Mouse (Mus musculus) midbrain, postnatal 0 days (tissue): Measurements from ENCODE around the gene Atpaf2. TPM values are rescaled to one million over a fixed set of nuclear protein-coding genes. Genes with fewer than 3 reads are reported as not detected.

Experiments
- ATAC-seq: fragments of 200-750 bp; cut with Nextera tagmentation; 2 replicates; pipeline ENCODE4 v1.8.0; 2017; ENCODE audit warnings: moderate number of reproducible peaks, mild to moderate bottlenecking, moderate TSS enrichment, moderate library complexity; ENCODE audit not compliant: low FRiP score
- DNase-seq: peaks from one replicate; pipeline ENCODE4 v3.0.0-alpha.2; 2015; ENCODE audit warnings: low spot score
- H3K27ac ChIP-seq: fragments of 300-500 bp; sonication (generic); 2 replicates; pipeline ENCODE4 v1.5.1; 2014; ENCODE audit warnings: low read depth, mild to moderate bottlenecking, low read length, mixed read lengths
- H3K27me3 ChIP-seq: fragments of 300-500 bp; sonication (generic); 2 replicates; pipeline ENCODE4 v1.6.1; 2014; ENCODE audit warnings: low read length, control low read depth, mixed read lengths; ENCODE audit not compliant: insufficient read depth
- H3K36me3 ChIP-seq: fragments of 300-500 bp; sonication (generic); 2 replicates; pipeline ENCODE4 v1.6.1; 2014; ENCODE audit warnings: low read length, control low read depth, mixed read lengths; ENCODE audit not compliant: insufficient read depth
- H3K4me1 ChIP-seq: fragments of 300-500 bp; sonication (generic); 2 replicates; pipeline ENCODE4 v1.6.1; 2014; ENCODE audit warnings: mild to moderate bottlenecking, control low read depth, antibody characterized with exemption, low read length, mixed read lengths; ENCODE audit not compliant: insufficient read depth
- H3K4me2 ChIP-seq: fragments of 300-500 bp; sonication (generic); 2 replicates; pipeline ENCODE4 v1.6.1; 2014; ENCODE audit warnings: low read depth, mild to moderate bottlenecking, low read length, mixed read lengths; ENCODE audit not compliant: poor library complexity, severe bottlenecking
- H3K4me3 ChIP-seq: fragments of 300-500 bp; sonication (generic); 2 replicates; pipeline ENCODE4 v1.5.1; 2014; ENCODE audit warnings: low read depth, mild to moderate bottlenecking, low read length, moderate library complexity
- H3K9ac ChIP-seq: fragments of 300-500 bp; sonication (generic); replicated peaks from 2 replicates; pipeline ENCODE4 v1.6.1; 2014; ENCODE audit warnings: mild to moderate bottlenecking, low read length, moderate library complexity, mixed read lengths; ENCODE audit not compliant: poor library complexity, severe bottlenecking
- H3K9me3 ChIP-seq: fragments of 300-500 bp; sonication (generic); 2 replicates; pipeline ENCODE4 v1.6.1; 2016; ENCODE audit warnings: low read length, control low read depth
- CTCF ChIP-seq: IDR thresholded peaks from 2 replicates; pipeline ENCODE4 v1.5.1; 2016; ENCODE audit warnings: antibody characterized with exemption, mild to moderate bottlenecking
- WGBS: fragments of 180-500 bp; shearing (Covaris S2); extraction: QIAGEN DNeasy Blood & Tissue Kit; methylation state at CpG from one replicate; pipeline ENCODE4 v1.1.7; 2014; 5-methylcytosine and 5-hydroxymethylcytosine counted together
- polyA plus RNA-seq: library from polyadenylated mRNA; unstranded; fragments of >200 nt; fragmentation: Nextera tagmentation; extraction: Ambion mirVana; gene quantifications from 2 replicates; pipeline ENCODE4 v1.2.1, GENCODE M21; 2015
- total RNA-seq: library from RNA; depleted of rRNA; stranded (reverse); fragments of >200 nt; gene quantifications from 2 replicates; pipeline ENCODE4 v1.2.3, GENCODE M21; 2014

Atpaf2 gene
- total and polyA plus RNA-seq, 2 experiments from 2014 or later, result 42.3 to 48.1 TPM

DNA sequence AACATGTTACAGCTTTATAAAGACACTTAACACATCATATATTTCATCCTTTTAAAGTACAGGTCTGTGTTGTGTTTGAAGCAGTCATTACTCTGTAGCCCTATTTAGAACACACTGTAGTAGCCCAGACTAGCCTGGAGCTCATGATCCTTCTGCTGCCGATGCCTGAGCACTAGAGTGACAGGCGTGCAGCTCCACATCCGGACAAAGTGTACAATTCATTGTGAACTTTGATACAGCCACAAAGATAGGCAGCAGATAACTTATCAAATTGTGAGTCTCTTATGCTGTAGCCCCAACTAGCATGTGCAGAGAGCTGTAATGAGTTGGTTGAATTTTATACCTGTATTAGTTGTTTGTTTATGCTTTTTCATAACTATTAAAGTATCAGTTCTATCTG is 9.4 kb upstream of the Atpaf2 start:
- 96% methylated on average over 3 of the region's 3 CpGs for WGBS
- Histone ChIP-seq H3K4me3 (no peak overlapping the region), H3K9me3 (no peaks in the 10 kb centered on the region), H3K9ac (no peak overlapping the region), H3K36me3 (peaks cover 18% of the 10 kb centered on the region), H3K27me3 (no peaks in the 10 kb centered on the region), H3K4me1 (no peaks in the 10 kb centered on the region), H3K4me2 (no peak overlapping the region), H3K27ac (no peak overlapping the region)
- DNase-seq, result no peak
- no peak for ATAC-seq
- TF ChIP-seq CTCF, result no peak

DNA sequence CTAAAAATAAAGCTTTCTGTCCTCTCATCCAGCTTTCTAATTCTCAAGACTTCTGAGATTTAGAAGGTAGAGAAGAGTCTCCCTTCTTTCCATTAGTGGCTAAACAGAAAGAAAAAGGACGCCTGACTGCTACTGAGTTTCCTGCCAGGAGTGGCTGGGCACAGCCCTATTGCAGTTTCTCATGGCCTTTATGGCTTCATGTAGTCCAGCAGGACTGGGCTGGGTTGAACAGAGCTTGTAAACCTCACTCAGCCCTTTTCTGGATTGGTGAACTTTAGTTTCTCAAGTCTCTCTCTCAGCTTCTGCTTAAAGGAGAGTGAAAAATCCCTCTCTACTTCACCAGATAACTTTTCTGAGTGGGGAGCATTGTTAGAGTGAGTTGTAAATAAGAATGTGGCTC is 8.2 kb upstream of the Atpaf2 start:
- H3K9me3 ChIP-seq, result no peaks in the 10 kb centered on the region
- H3K9ac ChIP-seq, result no peak overlapping the region
- H3K27ac ChIP-seq, result no peak overlapping the region
- H3K4me2 ChIP-seq, result no peak overlapping the region
- 95% methylated on average over 1 of the region's 1 CpGs for WGBS
- H3K36me3 ChIP-seq, result peaks cover 11% of the 10 kb centered on the region
- ATAC-seq, result no peak
- no peak overlapping the region for H3K4me3 ChIP-seq
- H3K27me3 ChIP-seq, result no peaks in the 10 kb centered on the region
- no peak for DNase-seq
- no peaks in the 10 kb centered on the region for H3K4me1 ChIP-seq
- no peak for TF ChIP-seq CTCF

DNA sequence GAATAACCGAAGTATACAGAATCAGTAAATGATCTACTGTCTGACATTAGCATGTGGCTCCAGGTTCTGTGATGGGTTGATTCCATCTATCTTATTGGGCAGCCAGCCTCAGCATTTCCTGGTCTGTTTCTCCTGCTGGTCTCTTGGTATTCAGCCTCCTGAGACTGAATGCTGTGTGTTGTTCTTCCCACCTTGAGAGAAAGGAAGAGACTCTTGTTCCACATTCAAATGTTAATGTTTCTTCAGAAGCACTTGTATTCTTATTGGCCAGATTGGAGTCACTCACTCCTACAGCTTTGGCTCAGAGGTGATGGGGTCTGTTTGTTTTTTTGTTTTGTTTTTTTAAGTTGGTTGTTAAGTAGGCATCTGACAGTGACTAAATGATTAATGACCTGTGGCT is 4.7 kb upstream of the Atpaf2 start:
- Histone ChIP-seq H3K4me1 (peaks cover 3% of the 10 kb centered on the region; the same call in 1 of the 2 replicates), H3K4me2 (no peak overlapping the region), H3K4me3 (no peak overlapping the region), H3K27me3 (no peaks in the 10 kb centered on the region), H3K9ac (no peak overlapping the region), H3K9me3 (no peaks in the 10 kb centered on the region), H3K36me3 (peaks cover 11% of the 10 kb centered on the region), H3K27ac (no peak overlapping the region)
- TF ChIP-seq CTCF, result no peak
- DNase-seq (no peak), ATAC-seq (no peak)
- WGBS, result 71% methylated on average over 1 of the region's 1 CpGs

DNA sequence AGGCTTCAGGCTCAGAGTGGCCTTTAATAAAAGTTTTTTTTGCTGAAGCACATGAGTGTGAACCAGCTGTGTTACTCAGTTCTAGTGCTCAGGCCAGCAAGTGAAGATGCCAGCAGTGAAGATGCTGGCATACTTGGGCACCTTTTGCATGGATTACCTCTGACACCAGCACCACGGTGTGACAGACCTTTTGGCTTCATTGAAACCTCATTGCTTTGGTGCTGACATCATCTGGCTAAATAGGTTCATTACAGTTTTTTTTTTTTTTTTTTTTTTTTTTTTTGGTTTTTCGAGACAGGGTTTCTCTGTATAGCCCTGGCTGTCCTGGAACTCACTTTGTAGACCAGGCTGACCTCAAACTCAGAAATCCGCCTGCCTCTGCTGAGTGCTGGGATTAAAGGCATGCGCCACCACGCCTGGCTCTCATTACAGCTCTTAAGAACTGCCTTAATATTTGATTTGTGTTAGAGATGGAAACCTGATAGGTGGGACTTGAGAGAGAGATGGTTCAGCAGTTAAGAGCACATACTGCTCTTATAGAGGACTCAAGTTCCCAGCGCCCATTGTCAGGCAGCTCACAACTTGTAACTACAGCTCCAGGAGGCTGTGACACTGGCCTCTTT is 3.9 kb upstream of the Atpaf2 start:
- Histone ChIP-seq H3K27me3 (no peaks in the 10 kb centered on the region), H3K4me3 (no peak overlapping the region), H3K9me3 (no peaks in the 10 kb centered on the region), H3K9ac (no peak overlapping the region), H3K4me2 (no peak overlapping the region), H3K27ac (no peak overlapping the region), H3K36me3 (peaks cover 6% of the 10 kb centered on the region), H3K4me1 (peaks cover 3% of the 10 kb centered on the region; the same call in 1 of the 2 replicates)
- no peak for ATAC-seq
- peak; percentile 50 for TF ChIP-seq CTCF
- DNase-seq, result peak; percentile 55
- WGBS, result 72% methylated on average over 5 of the region's 6 CpGs

DNA sequence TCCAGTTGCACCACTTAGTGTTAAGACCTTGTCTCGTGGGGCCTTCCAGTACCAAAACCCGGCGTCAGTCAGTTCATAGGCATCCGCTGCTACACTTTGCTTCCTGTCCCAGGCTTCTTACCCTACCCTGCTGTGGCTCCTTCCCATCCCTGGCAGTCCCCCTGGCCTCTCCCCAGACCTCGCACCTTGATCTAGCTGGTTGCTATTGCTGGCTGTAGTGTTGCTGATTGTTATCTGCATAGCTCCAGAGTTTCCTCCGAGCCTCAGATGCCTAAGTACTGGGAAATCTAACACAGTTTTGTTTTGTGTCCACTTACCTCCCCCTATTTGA is 181 bp upstream of the Atpaf2 start:
- no peak for TF ChIP-seq CTCF
- no peaks in the 10 kb centered on the region for H3K27me3 ChIP-seq
- H3K9ac ChIP-seq, result peak overlapping the region; percentile 84
- no peak overlapping the region for H3K27ac ChIP-seq
- WGBS, result 23% methylated on average over 6 of the region's 6 CpGs
- no peak for ATAC-seq
- peaks cover 9% of the 10 kb centered on the region for H3K4me1 ChIP-seq
- peak overlapping the region; percentile 87 for H3K4me2 ChIP-seq
- H3K9me3 ChIP-seq, result no peaks in the 10 kb centered on the region
- DNase-seq, result no peak
- no peaks in the 10 kb centered on the region for H3K36me3 ChIP-seq
- peak overlapping the region; percentile 84 for H3K4me3 ChIP-seq

DNA sequence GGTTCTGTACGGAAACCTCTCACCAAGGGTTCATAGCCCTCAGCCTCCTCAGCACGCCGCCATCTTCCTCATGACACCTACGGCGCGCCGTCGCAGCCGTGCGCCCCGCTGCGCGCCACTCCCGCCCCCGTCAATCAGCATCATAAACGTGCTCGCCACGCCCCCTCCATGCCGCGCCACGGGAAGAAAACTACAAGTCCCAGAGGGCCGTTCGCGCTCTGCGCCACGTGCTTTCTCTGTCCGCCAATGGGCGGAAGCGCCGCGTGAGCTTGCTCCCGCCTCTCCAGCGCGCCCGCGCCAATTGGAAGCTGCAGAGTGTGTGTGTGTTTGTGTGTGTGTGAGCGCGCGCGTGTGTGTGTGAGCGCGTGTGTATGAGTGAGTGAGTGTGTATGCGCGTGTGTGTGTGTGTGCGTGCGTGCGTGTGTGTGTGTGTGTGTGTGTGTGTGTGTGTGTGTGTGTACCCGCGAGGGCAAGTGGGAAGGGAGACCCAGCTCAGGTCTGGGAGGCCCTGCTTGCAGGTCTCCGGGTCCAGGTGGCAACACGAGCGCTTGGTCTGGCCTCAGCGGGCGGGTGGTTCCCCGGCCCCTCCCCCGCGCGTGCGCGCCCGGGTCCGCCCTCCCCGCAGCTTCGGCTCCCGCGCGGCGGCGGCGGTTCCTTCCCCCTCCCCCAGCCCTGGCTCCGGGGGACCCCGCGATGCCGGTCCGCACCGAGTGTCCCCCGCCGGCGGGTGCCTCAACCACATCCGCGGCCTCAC is 1.1 kb downstream of the Atpaf2 start, which contains the start of gene Gid4:
Gid4 (plus strand) TSS at position 183 of the 754 bp plus-strand sequence.
- peak within 1 kb of the TSS; percentile 78 for H3K27ac ChIP-seq
- H3K4me1 ChIP-seq, result peaks cover 9% of the 10 kb centered on the region
- no peaks in the 10 kb centered on the region for H3K36me3 ChIP-seq
- H3K4me3 ChIP-seq, result peak within 1 kb of the TSS; percentile 84
- TF ChIP-seq CTCF, result no peak
- ATAC-seq (peak; percentile 95), DNase-seq (peak; percentile 99)
- peak within 1 kb of the TSS; percentile 84 for H3K9ac ChIP-seq
- no peaks in the 10 kb centered on the region for H3K9me3 ChIP-seq
- under 1% methylated on average over 54 of the region's 81 CpGs for WGBS
- H3K4me2 ChIP-seq, result peak within 1 kb of the TSS; percentile 87
- H3K27me3 ChIP-seq, result no peaks in the 10 kb centered on the region
